Mouse (Mus musculus) brain, adult 10 weeks (tissue): ENCODE measurements around the gene Rai1. TPM values are rescaled to one million over a fixed set of nuclear protein-coding genes. Genes with fewer than 3 reads are reported as not detected.

Experiments used
- polyA plus RNA-seq: library from polyadenylated mRNA; stranded (reverse); fragments of 350-450 nt; fragmentation: Illumina TruSeq; extraction: RNeasy Lipid Tissue Mini Kit (QIAGEN cat#74804); gene quantifications from one replicate; pipeline ENCODE4 v1.2.3, GENCODE M21; 2015; ENCODE audit warnings: low read depth, low replicate concordance

Rai1 gene
- 30.1 TPM for polyA plus RNA-seq

GRCm38 (mm10) chr11:60104810-60105592 is at the start of gene Rai1:
Gene Rai1, plus strand, starts transcription at chr11:60105013.

GRCm38 (mm10) chr11:60222469-60223236 is 117.8 kb downstream of the Rai1 start, which contains the start of gene Srebf1:
Gene Srebf1, minus strand, starts transcription at chr11:60222581.

Other genes starting within 250 kb of the Rai1 start
- gene Med9, start 156.8 kb upstream of the Rai1 start, polyA plus RNA-seq, result 50.6 TPM
- gene Rasd1, start 140.1 kb upstream of the Rai1 start, polyA plus RNA-seq, result 19.0 TPM
- 5.3 TPM for gene Pemt, start 58.5 kb upstream of the Rai1 start, polyA plus RNA-seq
- gene Srebf1, start 117.6 kb downstream of the Rai1 start, polyA plus RNA-seq, result 42.6 TPM
- 167 TPM for gene Tom1l2, start 247.9 kb downstream of the Rai1 start, polyA plus RNA-seq
- 17.7 TPM for gene Drc3, start 248.3 kb downstream of the Rai1 start, polyA plus RNA-seq